Mouse (Mus musculus): ENCODE results near the gene Srpr. TPM values are rescaled to one million over a fixed set of nuclear protein-coding genes. Genes with fewer than 3 reads are reported as not detected.

Gene Srpr
- 10 to 100 TPM; 81.3 to 90.0 TPM for total RNA-seq (2021)
- long read RNA-seq, experiment 1, transcript Srpr-201 (14 exons, 2,993 nt): major isoform, 87 of 102 reads
- long read RNA-seq, experiment 1, partial matches to known transcripts: 7 of 102 reads
- long read RNA-seq, experiment 1, other reads (novel, unspliced or antisense): 8 of 102 reads
- long read RNA-seq, experiment 2, transcript Srpr-201 (14 exons, 2,993 nt): major isoform, 43 of 46 reads
- long read RNA-seq, experiment 2, partial matches to known transcripts: 1 of 46 reads
- long read RNA-seq, experiment 2, other reads (novel, unspliced or antisense): 2 of 46 reads

DNA sequence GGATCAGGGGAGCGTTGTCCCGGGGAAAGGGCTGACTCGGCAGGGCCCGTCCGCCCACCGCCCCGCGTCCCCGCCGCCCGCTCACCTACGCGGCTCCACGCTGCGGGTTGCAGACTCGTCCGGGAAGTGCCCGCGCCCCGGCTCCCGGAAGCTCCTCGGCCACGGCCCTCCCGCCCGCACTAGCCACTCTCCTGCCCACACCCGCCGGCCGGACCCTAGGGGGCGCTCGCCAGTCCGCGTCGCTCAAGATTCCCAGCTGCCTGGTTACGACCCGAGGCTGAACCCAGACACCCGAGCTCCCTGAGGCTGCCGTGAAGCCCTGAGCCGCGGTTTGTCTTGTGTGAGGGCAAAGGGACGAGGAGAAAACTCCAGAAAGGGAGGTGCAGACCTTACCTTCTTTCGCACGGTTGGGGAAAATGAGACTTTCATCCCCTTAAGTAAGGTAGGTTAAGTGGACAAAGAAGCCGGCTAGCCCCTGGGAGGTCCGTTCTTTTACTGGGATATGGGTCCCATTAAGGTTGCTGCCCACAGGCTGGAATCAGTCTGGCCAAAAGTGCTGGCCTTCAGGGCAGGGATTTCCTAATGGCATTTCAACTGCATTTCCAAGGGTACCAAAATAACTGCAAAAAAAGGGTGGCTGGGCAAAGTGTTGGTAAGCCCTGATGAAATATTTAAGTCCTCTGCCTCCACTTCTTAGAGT is at the start of gene Srpr, which contains the start of gene Tirap:
Gene Srpr (plus strand): TSS at position 404 of the 700 bp plus-strand sequence.
Gene Tirap (minus strand): TSS at position 520 of the 700 bp plus-strand sequence.
- peak; percentile 95 for DNase-seq

- DNase-seq: no peak
Measured at GRCm38 (mm10) chr9:35152923-35153322, 47.1 kb upstream of the Srpr start.

GRCm38 (mm10) chr9:35156002-35156710 is 43.8 kb upstream of the Srpr start:
- peak; percentile 64 to 77 for DNase-seq

- DNase-seq: no peak
Measured at GRCm38 (mm10) chr9:35156862-35157261, 43.1 kb upstream of the Srpr start.

GRCm38 (mm10) chr9:35158477-35158876 is 41.5 kb upstream of the Srpr start:
- no peak for DNase-seq

- DNase-seq: no peak
Measured at GRCm38 (mm10) chr9:35160662-35161061, 39.3 kb upstream of the Srpr start.

GRCm38 (mm10) chr9:35161721-35162120 is 38.3 kb upstream of the Srpr start:
- DNase-seq: no peak

DNA sequence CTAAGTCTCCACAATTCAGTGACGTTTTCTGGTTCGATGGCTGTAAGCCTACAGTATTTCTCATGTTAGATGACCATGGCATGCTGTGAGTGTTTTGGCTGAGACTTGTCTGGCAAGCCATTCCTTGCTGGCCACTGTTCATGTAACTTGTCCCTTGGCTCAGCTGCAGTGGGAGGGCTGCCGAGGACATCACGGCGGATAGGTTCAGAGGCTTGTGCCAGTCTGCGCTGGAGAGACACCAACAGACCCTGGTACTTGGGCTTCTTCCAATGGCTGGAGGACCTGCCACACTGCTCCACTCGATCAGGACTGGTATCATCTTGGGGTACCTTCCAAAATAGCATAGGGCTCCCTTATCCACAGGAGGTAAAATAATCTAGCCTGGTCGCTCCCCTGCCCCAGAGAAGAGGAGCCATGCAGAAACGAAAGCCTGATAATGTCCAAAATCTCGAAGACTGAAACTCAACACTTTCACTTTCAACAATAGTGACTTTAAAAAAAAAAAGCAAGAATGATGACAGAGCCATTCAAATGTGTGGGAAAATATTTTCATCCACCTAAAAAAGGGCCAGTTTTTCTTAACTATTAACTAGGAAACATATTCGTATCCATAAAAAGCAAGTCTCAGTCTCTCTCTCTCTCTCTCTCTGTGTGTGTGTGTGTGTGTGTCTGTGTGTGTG is 36.8 kb upstream of the Srpr start:
- DNase-seq: peak; percentile 86 to 89

GRCm38 (mm10) chr9:35164142-35164874 is 35.7 kb upstream of the Srpr start:
- no peak for DNase-seq

DNA sequence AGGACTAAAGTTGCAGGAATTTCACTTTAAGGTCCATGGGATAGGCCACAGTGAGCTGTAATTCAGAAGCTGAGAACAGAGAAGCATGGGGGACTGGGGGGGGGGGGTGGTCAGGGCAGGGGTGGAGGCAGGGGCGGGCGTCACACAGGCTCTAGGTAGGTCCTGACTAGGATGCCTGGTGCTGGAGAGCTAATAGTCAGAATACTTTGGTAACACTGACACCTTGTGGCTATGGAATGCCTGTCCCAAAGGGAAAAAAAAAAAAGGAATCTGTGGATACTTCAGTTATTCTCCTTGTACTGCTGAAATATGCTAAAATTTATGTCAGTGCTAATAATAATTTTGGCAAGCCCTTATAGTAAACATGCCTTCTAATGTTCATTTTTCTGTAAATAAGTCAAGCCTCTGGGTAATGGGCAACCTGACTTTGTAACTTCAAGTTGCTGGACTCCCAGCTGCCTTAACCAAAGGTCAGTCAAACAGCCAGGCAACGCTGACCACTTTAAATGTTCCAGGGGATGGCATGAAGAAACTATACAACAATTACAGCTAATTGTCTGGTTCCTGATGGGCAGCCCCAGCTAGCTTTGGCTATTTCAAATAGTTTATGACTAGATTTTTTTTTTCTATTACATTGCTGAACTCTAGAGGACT is 33.7 kb upstream of the Srpr start:
- peak; percentile 49 to 60 for DNase-seq

- DNase-seq: no peak
Measured at GRCm38 (mm10) chr9:35166798-35167635, 33.0 kb upstream of the Srpr start.

DNA sequence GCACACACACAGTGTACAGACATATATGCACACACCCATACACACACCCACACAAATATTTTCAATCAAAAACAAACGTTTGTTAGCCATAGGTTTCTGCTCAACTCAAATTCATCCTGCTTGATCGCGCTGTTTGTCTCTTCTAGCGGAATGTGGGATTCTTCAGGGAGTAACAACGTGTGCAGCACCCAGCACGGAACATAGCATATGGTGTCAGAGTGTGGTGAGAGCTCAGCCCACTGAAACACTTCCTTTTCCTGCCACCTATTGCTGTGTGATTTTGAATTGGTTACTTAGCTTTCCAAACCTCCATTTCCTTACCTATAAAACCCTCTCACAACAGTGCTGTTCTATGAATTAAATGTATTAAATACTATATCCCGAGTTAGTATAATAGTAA is 29.9 kb upstream of the Srpr start:
- no peak for DNase-seq

DNA sequence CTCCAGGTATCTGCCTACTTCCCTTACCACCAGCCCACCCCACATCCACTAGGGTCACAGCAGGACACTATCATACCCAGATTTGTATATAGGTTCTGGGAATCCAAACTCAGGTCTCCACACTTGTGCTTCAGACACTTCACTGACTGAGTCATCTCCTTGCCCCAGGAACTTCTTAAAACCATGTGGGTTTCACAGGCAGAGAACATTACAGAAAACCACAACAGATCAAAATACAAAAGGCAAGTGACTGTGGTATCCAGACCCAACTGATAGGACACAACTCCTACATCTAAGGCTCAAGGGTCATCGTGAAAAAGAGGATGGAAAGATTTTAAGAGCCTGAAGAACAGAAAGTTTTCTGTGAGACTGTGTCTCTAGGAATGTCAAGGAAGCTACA is 26.6 kb upstream of the Srpr start:
- DNase-seq: no peak

DNA sequence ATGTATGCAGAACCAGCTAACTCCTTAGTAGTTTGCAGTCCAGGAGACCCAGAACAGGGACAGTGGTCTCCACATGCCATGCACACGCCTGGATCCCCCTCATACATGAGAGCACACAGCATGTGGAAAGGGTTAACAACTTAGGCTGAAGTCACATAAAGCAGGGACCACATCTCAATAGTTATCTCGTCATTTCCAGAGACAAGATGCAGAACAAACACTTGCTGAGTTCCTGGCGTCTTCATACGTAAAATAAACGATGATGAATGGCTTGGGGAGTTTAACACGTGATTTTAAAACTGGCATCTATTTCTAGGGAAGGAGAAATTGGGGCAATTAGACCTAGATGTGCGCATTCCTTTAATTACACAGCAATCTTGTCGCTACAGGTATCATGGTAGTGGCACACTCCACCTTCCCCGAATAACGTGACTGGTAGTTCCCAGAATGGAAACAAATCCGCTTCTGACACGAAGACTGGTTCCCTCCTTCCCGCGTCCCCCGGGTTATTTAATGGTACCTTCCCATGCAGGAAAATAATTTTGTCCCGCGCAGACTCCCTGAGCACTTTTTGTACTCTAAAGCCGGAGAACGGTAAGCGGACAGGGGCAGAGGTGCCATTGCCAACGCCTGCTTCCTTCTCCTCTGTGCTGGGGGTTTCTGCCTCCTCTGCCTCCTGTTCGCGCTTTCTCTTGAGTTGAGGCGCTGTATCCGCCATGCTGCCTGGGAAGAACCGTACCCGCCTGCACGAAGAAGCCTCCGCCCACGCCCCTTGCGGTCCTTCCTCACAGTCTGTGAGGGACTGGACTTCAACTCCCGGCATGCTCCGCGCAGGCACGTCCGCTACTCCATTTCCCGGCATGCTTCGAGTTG is 24.5 kb upstream of the Srpr start, which contains the start of gene Dcps:
Gene Dcps (minus strand): TSS at position 811 of the 873 bp plus-strand sequence.
- DNase-seq: peak; percentile 96 to 97

GRCm38 (mm10) chr9:35176124-35176659 is 23.8 kb upstream of the Srpr start:
- no peak for DNase-seq

DNA sequence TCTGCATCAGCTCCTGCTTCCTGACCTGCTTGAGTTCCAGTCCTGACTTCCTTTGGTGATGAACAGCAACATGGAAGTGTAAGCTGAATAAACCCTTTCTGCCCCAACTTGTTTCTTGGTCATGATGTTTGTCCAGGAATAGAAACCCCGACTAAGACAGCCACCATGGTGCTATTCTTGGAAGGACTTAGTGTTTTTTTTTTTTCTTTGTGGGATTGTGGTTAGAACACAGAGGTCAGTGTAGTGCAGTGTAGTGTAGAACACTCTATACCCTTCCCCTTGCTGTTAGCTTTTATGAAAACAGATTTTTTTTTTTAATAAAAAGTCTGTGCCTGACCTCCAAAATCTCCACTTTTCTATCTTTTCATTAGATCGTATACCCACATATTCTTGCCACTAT is 17.1 kb upstream of the Srpr start:
- no peak for DNase-seq

DNA sequence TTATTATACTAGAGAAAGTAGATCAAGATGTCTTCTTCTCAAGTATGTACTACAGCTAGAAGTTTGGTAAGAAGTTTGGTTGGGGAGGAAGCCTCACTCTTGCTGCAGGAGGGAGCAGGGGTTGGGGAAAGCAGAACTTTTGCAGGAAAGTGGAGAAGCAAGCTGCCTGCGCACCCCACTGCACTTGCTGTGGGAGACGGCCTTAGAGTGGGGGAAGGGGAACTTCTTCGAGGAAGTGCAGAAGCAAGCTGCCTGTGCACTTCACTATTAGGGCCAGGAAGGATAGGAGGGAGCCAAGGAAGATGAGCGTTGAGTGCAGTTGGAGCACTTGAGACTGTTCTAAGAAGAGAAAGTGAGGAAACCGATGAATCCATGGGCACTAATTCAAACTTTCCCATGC is 16.6 kb upstream of the Srpr start:
- DNase-seq: peak in 1 of 2 experiments; percentile 35

GRCm38 (mm10) chr9:35186430-35186829 is 13.5 kb upstream of the Srpr start:
- DNase-seq: no peak

Data from heart, adult 18-20 months (tissue).